Mouse (Mus musculus) spleen, adult 2 months (tissue): ENCODE results near the gene Myo15b. TPM values are rescaled to one million over a fixed set of nuclear protein-coding genes. Genes with fewer than 3 reads are reported as not detected.
"Not testable (repeated sequence)": the region's sequence is repeated elsewhere in the genome, so short reads cannot be mapped to it uniquely, and the experiment has no call there.

Experiments
- DNase-seq, 2 experiments: peaks; one replicate each; pipeline versions ENCODE4 v3.0.0 to v3.0.0-alpha.2; 2012 to 2021; ENCODE audit warnings: low spot score in 2 of 2, low read depth in 1 of 2
- H3K27ac ChIP-seq: fragments of 200-500 bp; 2 replicates; pipeline ENCODE4 v1.5.1; 2012; ENCODE audit warnings: low read length, inconsistent platforms; ENCODE audit not compliant: insufficient read depth
- H3K27me3 ChIP-seq: fragments of 200-500 bp; 2 replicates; pipeline ENCODE4 v1.6.1; 2012; ENCODE audit warnings: mild to moderate bottlenecking, moderate library complexity, low read length, inconsistent platforms; ENCODE audit not compliant: control insufficient read depth, insufficient read depth
- H3K36me3 ChIP-seq: fragments of 200-500 bp; 2 replicates; pipeline ENCODE4 v1.6.1; 2012; ENCODE audit warnings: mild to moderate bottlenecking, low read length, inconsistent platforms; ENCODE audit not compliant: control insufficient read depth, insufficient read depth
- H3K4me1 ChIP-seq: fragments of 200-500 bp; 2 replicates; pipeline ENCODE4 v1.6.1; 2011; ENCODE audit warnings: inconsistent platforms; ENCODE audit not compliant: control insufficient read depth, insufficient read depth, insufficient read length
- H3K4me3 ChIP-seq: fragments of 200-500 bp; 2 replicates; pipeline ENCODE4 v1.5.1; 2011; ENCODE audit warnings: mild to moderate bottlenecking, inconsistent platforms; ENCODE audit not compliant: insufficient read depth, insufficient read length; ENCODE audit errors: extremely low read depth
- CTCF ChIP-seq: fragments of 200-500 bp; IDR thresholded peaks from 2 replicates; pipeline ENCODE4 v1.5.1; 2011; ENCODE audit warnings: mild to moderate bottlenecking, inconsistent platforms; ENCODE audit not compliant: insufficient read depth, insufficient read length, insufficient replicate concordance; ENCODE audit errors: extremely low read depth
- POLR2A ChIP-seq: fragments of 200-500 bp; IDR thresholded peaks from 2 replicates; pipeline ENCODE4 v1.6.1; 2011; ENCODE audit warnings: low read depth, low read length, inconsistent platforms
- WGBS: fragments of 180-500 bp; shearing (Covaris S2); methylation state at CpG from one replicate; pipeline ENCODE4 v1.1.7; 2018; 5-methylcytosine and 5-hydroxymethylcytosine counted together
- polyA plus RNA-seq: library from polyadenylated mRNA; depleted of rRNA; stranded (reverse); fragments of >200 nt; gene quantifications from 2 replicates; pipeline ENCODE4 v1.2.3, GENCODE M21; 2012

The Myo15b gene
- polyA plus RNA-seq, 1 experiment = 1.6 TPM

- Histone ChIP-seq H3K4me3 (no peak overlapping the region), H3K36me3 (peaks cover 17% of the 10 kb centered on the region), H3K4me1 (no peaks in the 10 kb centered on the region), H3K27ac (no peak overlapping the region), H3K27me3 (no peaks in the 10 kb centered on the region)
- no peak for TF ChIP-seq CTCF
- TF ChIP-seq POLR2A = no peak
- DNase-seq = no peak
- WGBS = 87% methylated on average over 14 of the region's 14 CpGs
These were observed 14.9 kb upstream of the Myo15b start for GRCm38 (mm10) chr11:115843141-115843890.

GRCm38 (mm10) chr11:115843891-115844239, 14.3 kb upstream of the Myo15b start:
- WGBS = 91% methylated on average over 5 of the region's 5 CpGs
- no peak overlapping the region for H3K4me3 ChIP-seq
- no peak for DNase-seq
- peaks cover 22% of the 10 kb centered on the region for H3K36me3 ChIP-seq
- TF ChIP-seq POLR2A = no peak
- no peak for TF ChIP-seq CTCF
- no peaks in the 10 kb centered on the region for H3K4me1 ChIP-seq
- no peak overlapping the region for H3K27ac ChIP-seq
- no peaks in the 10 kb centered on the region for H3K27me3 ChIP-seq

- no peaks in the 10 kb centered on the region for H3K4me1 ChIP-seq
- TF ChIP-seq POLR2A (no peak), CTCF (no peak)
- DNase-seq = no peak
- H3K36me3 ChIP-seq = peaks cover 22% of the 10 kb centered on the region
- WGBS = 75% methylated on average over 8 of the region's 8 CpGs
- no peak overlapping the region for H3K27ac ChIP-seq
- H3K27me3 ChIP-seq = no peaks in the 10 kb centered on the region
- H3K4me3 ChIP-seq = no peak overlapping the region
These were observed 14.0 kb upstream of the Myo15b start for GRCm38 (mm10) chr11:115844240-115844639.

GRCm38 (mm10) chr11:115845819-115846218, 12.4 kb upstream of the Myo15b start:
- Histone ChIP-seq H3K4me1 (no peaks in the 10 kb centered on the region), H3K36me3 (peaks cover 34% of the 10 kb centered on the region), H3K4me3 (no peak overlapping the region), H3K27me3 (no peaks in the 10 kb centered on the region), H3K27ac (no peak overlapping the region)
- no peak for TF ChIP-seq POLR2A
- no peak for TF ChIP-seq CTCF
- DNase-seq = no peak
- 96% methylated on average over 2 of the region's 2 CpGs for WGBS

- TF ChIP-seq CTCF (no peak), POLR2A (no peak)
- H3K27me3 ChIP-seq = peaks cover 18% of the 10 kb centered on the region
- H3K4me1 ChIP-seq = peaks cover 13% of the 10 kb centered on the region
- no peak overlapping the region for H3K27ac ChIP-seq
- no peak for DNase-seq
- H3K4me3 ChIP-seq = no peak overlapping the region
- peaks cover 38% of the 10 kb centered on the region for H3K36me3 ChIP-seq
- WGBS = 95% methylated on average over 6 of the region's 6 CpGs
These were observed 3.5 kb upstream of the Myo15b start for GRCm38 (mm10) chr11:115854674-115855073.

- not testable (repeated sequence) for DNase-seq, H3K27ac ChIP-seq, H3K4me3 ChIP-seq
- peaks cover 13% of the 10 kb centered on the region for H3K4me1 ChIP-seq
- peaks cover 21% of the 10 kb centered on the region for H3K36me3 ChIP-seq
- H3K27me3 ChIP-seq = peaks cover 20% of the 10 kb centered on the region
- WGBS = 91% methylated on average over 4 of the region's 4 CpGs
These were observed 1.1 kb upstream of the Myo15b start for GRCm38 (mm10) chr11:115857146-115857545.

GRCm38 (mm10) chr11:115857936-115858335, 270 bp upstream of the Myo15b start:
- Histone ChIP-seq H3K36me3 (peaks cover 18% of the 10 kb centered on the region), H3K27ac (no peak overlapping the region), H3K27me3 (peaks cover 20% of the 10 kb centered on the region), H3K4me3 (no peak overlapping the region), H3K4me1 (peaks cover 13% of the 10 kb centered on the region)
- TF ChIP-seq POLR2A (no peak), CTCF (no peak)
- no peak for DNase-seq
- WGBS = 85% methylated on average over 13 of the region's 13 CpGs
